8 mouse cellular contexts compared by ENCODE assay signal in the genomic region with DNA sequence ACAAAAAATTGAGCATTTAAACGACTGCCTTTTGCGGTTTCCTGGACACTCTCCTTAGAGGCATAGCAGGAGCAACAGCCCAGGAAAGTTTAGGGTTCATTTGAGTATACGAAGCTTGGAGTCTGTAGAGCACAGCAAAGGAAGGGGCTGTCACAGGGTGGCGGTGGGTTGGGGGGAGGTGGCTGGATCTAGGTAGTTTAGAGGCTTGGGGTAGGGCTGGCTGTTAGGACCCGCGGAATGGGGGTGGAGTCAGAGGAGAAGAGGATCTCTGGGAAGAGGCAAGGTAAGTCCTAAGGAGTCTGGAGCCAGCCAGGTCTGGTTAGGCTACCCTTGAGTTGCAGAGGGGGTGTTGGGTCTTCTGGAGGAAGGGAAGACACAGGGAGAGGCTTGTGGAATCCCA.
DNase-seq lines count a peak whose midpoint lies in the region; ATAC-seq and TF ChIP-seq lines count a peak whose summit lies in the region.

No protein-coding gene starts in this region.

- no peaks in the 10 kb centered on the region for H3K36me3 ChIP-seq in lung, embryonic 16.5 days (ENCODE audit: control insufficient read depth, insufficient read depth, low read length)
- peaks cover 2% of the 10 kb centered on the region; the same call in 1 of the 2 replicates for H3K36me3 ChIP-seq in limb, embryonic 13.5 days
- H3K36me3 ChIP-seq in stomach, embryonic 15.5 days: no peaks in the 10 kb centered on the region

- peak overlapping the region; percentile 33 for H3K4me3 ChIP-seq in lung, embryonic 16.5 days (ENCODE audit: low read length)
- no peak overlapping the region for H3K4me3 ChIP-seq in lung, adult 2 months (replicated peaks; ENCODE audit: extremely low read depth, low read depth, low read length)
- H3K4me3 ChIP-seq in limb, embryonic 13.5 days: no peak overlapping the region
- H3K4me3 ChIP-seq in stomach, embryonic 15.5 days (replicated peaks): peak overlapping the region; percentile 27

- H3K27ac ChIP-seq in lung, embryonic 16.5 days (ENCODE audit: low read length): no peak overlapping the region
- H3K27ac ChIP-seq in limb, embryonic 13.5 days: no peak overlapping the region
- no peak overlapping the region for H3K27ac ChIP-seq in stomach, embryonic 15.5 days

- no peak overlapping the region for H3K9ac ChIP-seq in lung, embryonic 16.5 days (ENCODE audit: low read length)
- no peak overlapping the region for H3K9ac ChIP-seq in limb, embryonic 13.5 days
- peak overlapping the region; percentile 6; the same call in 1 of the 2 replicates for H3K9ac ChIP-seq in stomach, embryonic 15.5 days

- no peaks in the 10 kb centered on the region for H3K9me3 ChIP-seq in lung, embryonic 16.5 days (ENCODE audit: control insufficient read depth, low read length)
- H3K9me3 ChIP-seq in limb, embryonic 13.5 days: no peaks in the 10 kb centered on the region
- H3K9me3 ChIP-seq in stomach, embryonic 15.5 days: no peaks in the 10 kb centered on the region

- 47% methylated on average over 6 of the region's 6 CpGs for WGBS in lung, embryonic 16.5 days
- 50% methylated on average over 6 of the region's 6 CpGs for WGBS in lung, adult 2 months
- WGBS in limb, embryonic 13.5 days: 45% methylated on average over 6 of the region's 6 CpGs
- 47% methylated on average over 6 of the region's 6 CpGs for WGBS in stomach, embryonic 15.5 days

- no peak for TF ChIP-seq POLR2A in lung, adult 2 months (IDR thresholded peaks at IDR 0.05; ENCODE audit: borderline replicate concordance, extremely low read depth, low read depth, low read length)

- H3K4me1 ChIP-seq in lung, embryonic 16.5 days (replicated peaks; ENCODE audit: control insufficient read depth, insufficient read depth, low read length): no peaks in the 10 kb centered on the region; the same call in 1 of the 2 replicates
- no peaks in the 10 kb centered on the region for H3K4me1 ChIP-seq in lung, adult 2 months (ENCODE audit: control insufficient read depth, insufficient read depth, low read length)
- H3K4me1 ChIP-seq in limb, embryonic 13.5 days: peaks cover 19% of the 10 kb centered on the region
- H3K4me1 ChIP-seq in stomach, embryonic 15.5 days: peaks cover 8% of the 10 kb centered on the region; the same call in 1 of the 2 replicates

- ATAC-seq in lung, embryonic 16.5 days (ENCODE audit: low read depth): peak; percentile 16; the same call in 1 of the 2 replicates
- no peak for ATAC-seq in limb, embryonic 13.5 days (ENCODE audit: low FRiP score, low read depth)
- no peak for ATAC-seq in stomach, embryonic 15.5 days (ENCODE audit: insufficient read depth, low FRiP score, low read depth)
- ATAC-seq in CD4-positive, CD25-positive, alpha-beta regulatory T cell, adult 4 months: no peak
- no peak for ATAC-seq in frontal cortex, adult (ENCODE audit: low TSS enrichment)

- no peak for TF ChIP-seq CTCF in lung, adult 2 months (IDR thresholded peaks at IDR 0.05; ENCODE audit: insufficient read depth, low read length)

- H3K4me2 ChIP-seq in lung, embryonic 16.5 days (ENCODE audit: low read depth, low read length): peak overlapping the region; percentile 57
- H3K4me2 ChIP-seq in limb, embryonic 13.5 days (replicated peaks): peak overlapping the region; percentile 51
- H3K4me2 ChIP-seq in stomach, embryonic 15.5 days: peak overlapping the region; percentile 46

- DNase-seq in cerebellum, adult 9-10 months: peak; percentile 36
- no peak for DNase-seq in cerebellum, postnatal 4 days (ENCODE audit: low spot score in 2 of 2)
- DNase-seq in lung, adult 2 months: no peak

- H3K27me3 ChIP-seq in lung, embryonic 16.5 days (ENCODE audit: control insufficient read depth, insufficient read depth, low read depth, low read length): no peaks in the 10 kb centered on the region
- no peaks in the 10 kb centered on the region for H3K27me3 ChIP-seq in limb, embryonic 13.5 days
- H3K27me3 ChIP-seq in stomach, embryonic 15.5 days (replicated peaks): no peaks in the 10 kb centered on the region

Comparison
In these comparisons a context has a peak if more than half of its experiments do, and no peak if none do; other contexts are left out.
1. H3K4me3 ChIP-seq: peak in lung, embryonic 16.5 days (single experiment) and stomach, embryonic 15.5 days (single experiment); none in lung, adult 2 months (single experiment) and limb, embryonic 13.5 days (single experiment).
2. Peak in every context shown above with its lines, with median percentiles within 50 percentile points of each other: H3K4me2 ChIP-seq.